1 mouse cellular context compared by ENCODE assay signal in genomic region chr6:39573791-39574554, GRCm38 (mm10).
TF ChIP-seq lines count a peak whose summit lies in the region.

Adck2 (plus strand) TSS chr6:39573873.

TF ChIP-seq in CH12.LX, 34 proteins besides CTCF, POLR2A, EP300 and RAD21 (continued from another document):
- 0 out of 2 replicates have a peak, but pooled peaks have one; percentile 33 for TF ChIP-seq KAT2A (IDR thresholded peaks at IDR 0.05; ENCODE audit: insufficient replicate concordance, low read length)
- peak; percentile 64; the same call in 1 of the 2 replicates for TF ChIP-seq POLR2AphosphoS2 (IDR thresholded peaks at IDR 0.05; ENCODE audit: low read depth, low read length)
- no peak for TF ChIP-seq ZKSCAN1 (IDR thresholded peaks at IDR 0.05; ENCODE audit: borderline replicate concordance, low read depth, low read length)
- no peak for TF ChIP-seq USF1 (IDR thresholded peaks at IDR 0.05; ENCODE audit: low read depth, low read length)
- no peak for TF ChIP-seq JUN (IDR thresholded peaks at IDR 0.05; ENCODE audit: insufficient read depth, low read depth, low read length)
- no peak for TF ChIP-seq MAZ (IDR thresholded peaks at IDR 0.05; ENCODE audit: low read depth, low read length)
- no peak for TF ChIP-seq MEF2A (IDR thresholded peaks at IDR 0.05; ENCODE audit: borderline replicate concordance, low read depth, low read length)
- peak; percentile 80 for TF ChIP-seq HCFC1 (IDR thresholded peaks at IDR 0.05; ENCODE audit: low read depth, low read length)
- TF ChIP-seq UBTF (IDR thresholded peaks at IDR 0.05; ENCODE audit: low read depth, low read length) = peak; percentile 80
- no peak; the same call in 1 of the 2 replicates for TF ChIP-seq BHLHE40 (IDR thresholded peaks at IDR 0.05; ENCODE audit: low read depth, low read length)
- TF ChIP-seq JUND (conservative IDR thresholded peaks at IDR 0.05; ENCODE audit: low read depth, low read length) = no peak
- 0 out of 2 replicates have a peak, but pooled peaks have one; percentile 49 for TF ChIP-seq E2F4 (IDR thresholded peaks at IDR 0.05; ENCODE audit: insufficient replicate concordance, low read depth, low read length)
- TF ChIP-seq MAX (IDR thresholded peaks at IDR 0.05; ENCODE audit: low read length) = peak; percentile 71; the same call in 1 of the 2 replicates
- TF ChIP-seq RCOR1 (conservative IDR thresholded peaks at IDR 0.05; ENCODE audit: low read depth, low read length) = 0 out of 2 replicates have a peak, but pooled peaks have one; percentile 28
- TF ChIP-seq MAFK (IDR thresholded peaks at IDR 0.05; ENCODE audit: insufficient replicate concordance, low read length) = no peak
- no peak for TF ChIP-seq CHD2 (IDR thresholded peaks at IDR 0.05; ENCODE audit: low read length)
- TF ChIP-seq MYC (IDR thresholded peaks at IDR 0.05; ENCODE audit: low read depth, low read length) = 0 out of 2 replicates have a peak, but pooled peaks have one; percentile 9
- peak; percentile 95 for TF ChIP-seq ELF1 (IDR thresholded peaks at IDR 0.05; ENCODE audit: low read depth, low read length)
- TF ChIP-seq MXI1 (IDR thresholded peaks at IDR 0.05; ENCODE audit: low read depth, low read length) = peak; percentile 68
